Mouse (Mus musculus): ENCODE measurements around the gene Lrrc1. TPM values are rescaled to one million over a fixed set of nuclear protein-coding genes. Genes with fewer than 3 reads are reported as not detected.
A peak's percentile ranks its signal among the peaks of the same experiment; 100 is the strongest.

Gene Lrrc1
- polyA plus RNA-seq, 1 experiment from 2014 or later, result 14.9 TPM

GRCm38 (mm10) chr9:77480574-77481319 is 63.9 kb downstream of the Lrrc1 start:
- WGBS, result 69% methylated on average over 9 of the region's 9 CpGs
- no peak overlapping the region for H3K4me3 ChIP-seq
- H3K9me3 ChIP-seq (replicated peaks), result no peaks in the 10 kb centered on the region
- H3K4me1 ChIP-seq (replicated peaks), result peaks cover 52% of the 10 kb centered on the region
- H3K4me2 ChIP-seq, result no peak overlapping the region
- no peak overlapping the region for H3K9ac ChIP-seq
- no peaks in the 10 kb centered on the region for H3K36me3 ChIP-seq
- H3K27ac ChIP-seq (ENCODE audit: poor library complexity, severe bottlenecking), result peak overlapping the region; percentile 53; the same call in 1 of the 2 replicates
- no peak for ATAC-seq (ENCODE audit: insufficient number of reproducible peaks, low FRiP score)
- no peaks in the 10 kb centered on the region for H3K27me3 ChIP-seq (replicated peaks)

GRCm38 (mm10) chr9:77480001-77480400 is 64.7 kb downstream of the Lrrc1 start:
- Histone ChIP-seq H3K4me2 (no peak overlapping the region), H3K4me3 (no peak overlapping the region), H3K9me3 (replicated peaks) (no peaks in the 10 kb centered on the region), H3K4me1 (replicated peaks) (peaks cover 52% of the 10 kb centered on the region), H3K9ac (no peak overlapping the region), H3K27me3 (replicated peaks) (no peaks in the 10 kb centered on the region), H3K36me3 (no peaks in the 10 kb centered on the region), H3K27ac (ENCODE audit: poor library complexity, severe bottlenecking) (no peak overlapping the region)
- ATAC-seq (ENCODE audit: insufficient number of reproducible peaks, low FRiP score), result no peak
- WGBS, result 77% methylated on average over 7 of the region's 7 CpGs

- Histone ChIP-seq H3K4me3 (no peak overlapping the region), H3K36me3 (no peaks in the 10 kb centered on the region), H3K9ac (no peak overlapping the region), H3K27ac (ENCODE audit: poor library complexity, severe bottlenecking) (no peak overlapping the region), H3K4me1 (replicated peaks) (peaks cover 52% of the 10 kb centered on the region), H3K4me2 (no peak overlapping the region), H3K9me3 (replicated peaks) (no peaks in the 10 kb centered on the region), H3K27me3 (replicated peaks) (no peaks in the 10 kb centered on the region)
- ATAC-seq (ENCODE audit: insufficient number of reproducible peaks, low FRiP score), result no peak
- 56% methylated on average over 10 of the region's 10 CpGs for WGBS
Measured at GRCm38 (mm10) chr9:77478166-77478920, 66.3 kb downstream of the Lrrc1 start.

- Histone ChIP-seq H3K9ac (no peak overlapping the region), H3K27ac (ENCODE audit: poor library complexity, severe bottlenecking) (no peak overlapping the region), H3K36me3 (no peaks in the 10 kb centered on the region), H3K4me3 (no peak overlapping the region), H3K4me2 (no peak overlapping the region), H3K9me3 (replicated peaks) (no peaks in the 10 kb centered on the region), H3K4me1 (replicated peaks) (peaks cover 44% of the 10 kb centered on the region), H3K27me3 (replicated peaks) (no peaks in the 10 kb centered on the region)
- 90% methylated on average over 4 of the region's 4 CpGs for WGBS
- no peak for ATAC-seq (ENCODE audit: insufficient number of reproducible peaks, low FRiP score)
Measured at GRCm38 (mm10) chr9:77474535-77474934, 70.1 kb downstream of the Lrrc1 start.

GRCm38 (mm10) chr9:77472557-77472956 is 72.1 kb downstream of the Lrrc1 start:
- peaks cover 11% of the 10 kb centered on the region for H3K36me3 ChIP-seq
- H3K4me2 ChIP-seq, result no peak overlapping the region
- no peak overlapping the region for H3K9ac ChIP-seq
- H3K9me3 ChIP-seq (replicated peaks), result no peaks in the 10 kb centered on the region
- H3K4me1 ChIP-seq (replicated peaks), result peaks cover 32% of the 10 kb centered on the region
- H3K27me3 ChIP-seq (replicated peaks), result no peaks in the 10 kb centered on the region
- WGBS, result 38% methylated on average over 8 of the region's 8 CpGs
- no peak for ATAC-seq (ENCODE audit: insufficient number of reproducible peaks, low FRiP score)
- H3K4me3 ChIP-seq, result no peak overlapping the region
- no peak overlapping the region; the same call in 1 of the 2 replicates for H3K27ac ChIP-seq (ENCODE audit: poor library complexity, severe bottlenecking)

- 88% methylated on average over 12 of the region's 12 CpGs for WGBS
- H3K27ac ChIP-seq (ENCODE audit: poor library complexity, severe bottlenecking), result no peak overlapping the region
- H3K27me3 ChIP-seq (replicated peaks), result no peaks in the 10 kb centered on the region
- no peak overlapping the region for H3K4me3 ChIP-seq
- H3K36me3 ChIP-seq, result peaks cover 13% of the 10 kb centered on the region
- ATAC-seq (ENCODE audit: insufficient number of reproducible peaks, low FRiP score), result no peak
- peaks cover 27% of the 10 kb centered on the region for H3K4me1 ChIP-seq (replicated peaks)
- no peaks in the 10 kb centered on the region for H3K9me3 ChIP-seq (replicated peaks)
- H3K4me2 ChIP-seq, result no peak overlapping the region
- no peak overlapping the region for H3K9ac ChIP-seq
Measured at GRCm38 (mm10) chr9:77471646-77472220, 72.9 kb downstream of the Lrrc1 start.

- H3K4me1 ChIP-seq (replicated peaks), result peaks cover 36% of the 10 kb centered on the region
- H3K27me3 ChIP-seq (replicated peaks), result no peaks in the 10 kb centered on the region
- no peak for ATAC-seq (ENCODE audit: insufficient number of reproducible peaks, low FRiP score)
- H3K4me3 ChIP-seq, result no peak overlapping the region
- H3K27ac ChIP-seq (ENCODE audit: poor library complexity, severe bottlenecking), result peak overlapping the region; percentile 6; the same call in 1 of the 2 replicates
- H3K9ac ChIP-seq, result no peak overlapping the region
- peaks cover 13% of the 10 kb centered on the region for H3K36me3 ChIP-seq
- WGBS, result 60% methylated on average over 20 of the region's 20 CpGs
- no peak overlapping the region for H3K4me2 ChIP-seq
- no peaks in the 10 kb centered on the region for H3K9me3 ChIP-seq (replicated peaks)
Measured at GRCm38 (mm10) chr9:77469791-77470607, 74.7 kb downstream of the Lrrc1 start.

- H3K36me3 ChIP-seq, result peaks cover 13% of the 10 kb centered on the region
- 57% methylated on average over 5 of the region's 5 CpGs for WGBS
- no peaks in the 10 kb centered on the region for H3K27me3 ChIP-seq (replicated peaks)
- H3K4me3 ChIP-seq, result no peak overlapping the region
- H3K4me1 ChIP-seq (replicated peaks), result peaks cover 47% of the 10 kb centered on the region
- no peak for ATAC-seq (ENCODE audit: insufficient number of reproducible peaks, low FRiP score)
- no peak overlapping the region for H3K4me2 ChIP-seq
- no peak overlapping the region for H3K9ac ChIP-seq
- no peaks in the 10 kb centered on the region for H3K9me3 ChIP-seq (replicated peaks)
- H3K27ac ChIP-seq (ENCODE audit: poor library complexity, severe bottlenecking), result no peak overlapping the region
Measured at GRCm38 (mm10) chr9:77466926-77467325, 77.7 kb downstream of the Lrrc1 start.

- peak overlapping the region; percentile 96 for H3K27ac ChIP-seq (ENCODE audit: poor library complexity, severe bottlenecking)
- WGBS, result 25% methylated on average over 11 of the region's 11 CpGs
- no peak overlapping the region for H3K9ac ChIP-seq
- no peak overlapping the region for H3K4me3 ChIP-seq
- no peak overlapping the region for H3K4me2 ChIP-seq
- no peaks in the 10 kb centered on the region for H3K9me3 ChIP-seq (replicated peaks)
- no peak for ATAC-seq (ENCODE audit: insufficient number of reproducible peaks, low FRiP score)
- H3K4me1 ChIP-seq (replicated peaks), result peaks cover 54% of the 10 kb centered on the region
- peaks cover 13% of the 10 kb centered on the region for H3K36me3 ChIP-seq
- no peaks in the 10 kb centered on the region for H3K27me3 ChIP-seq (replicated peaks)
Measured at GRCm38 (mm10) chr9:77465401-77465800, 79.3 kb downstream of the Lrrc1 start.

GRCm38 (mm10) chr9:77463861-77464260 is 80.8 kb downstream of the Lrrc1 start:
- Histone ChIP-seq H3K4me1 (replicated peaks) (peaks cover 47% of the 10 kb centered on the region), H3K9me3 (replicated peaks) (no peaks in the 10 kb centered on the region), H3K4me3 (no peak overlapping the region), H3K9ac (no peak overlapping the region), H3K36me3 (peaks cover 13% of the 10 kb centered on the region), H3K4me2 (no peak overlapping the region), H3K27me3 (replicated peaks) (no peaks in the 10 kb centered on the region), H3K27ac (ENCODE audit: poor library complexity, severe bottlenecking) (peak overlapping the region; percentile 96)
- WGBS, result 51% methylated on average over 7 of the region's 7 CpGs
- ATAC-seq (ENCODE audit: insufficient number of reproducible peaks, low FRiP score), result peak; percentile 80

All from heart, embryonic 12.5 days (tissue).